Mouse (Mus musculus) left cerebral cortex, postnatal 10 days (tissue): ENCODE measurements around the gene Ppm1h. TPM values are rescaled to one million over a fixed set of nuclear protein-coding genes. Genes with fewer than 3 reads are reported as not detected.
A peak's percentile ranks its signal among the peaks of the same experiment; 100 is the strongest.

ENCODE experiments used
- DNase-seq, 2 experiments: peaks; one replicate each; pipeline ENCODE4 v3.0.0; 2021 to 2022; ENCODE audit warnings: low spot score in 2 of 2, mixed read lengths in 1 of 2; ENCODE audit errors: extremely low spot score in 1 of 2
- intact Hi-C: fragments of 180-260 bp; cut with DNase I; formaldehyde crosslinking; loops from one replicate; pipeline ENCODE4 v1.15.1; 2025
- total RNA-seq, 2 experiments: library from RNA; stranded (reverse); gene quantifications; 2 replicates each; pipeline ENCODE4 v1.2.3; 2021

The Ppm1h gene
- total RNA-seq, 2 experiments from 2014 or later: 77.5 to 82.7 TPM

- intact Hi-C loops: no loop called here
These were observed 149.3 kb downstream of the Ppm1h start for GRCm38 (mm10) chr10:122827719-122828414.

DNA sequence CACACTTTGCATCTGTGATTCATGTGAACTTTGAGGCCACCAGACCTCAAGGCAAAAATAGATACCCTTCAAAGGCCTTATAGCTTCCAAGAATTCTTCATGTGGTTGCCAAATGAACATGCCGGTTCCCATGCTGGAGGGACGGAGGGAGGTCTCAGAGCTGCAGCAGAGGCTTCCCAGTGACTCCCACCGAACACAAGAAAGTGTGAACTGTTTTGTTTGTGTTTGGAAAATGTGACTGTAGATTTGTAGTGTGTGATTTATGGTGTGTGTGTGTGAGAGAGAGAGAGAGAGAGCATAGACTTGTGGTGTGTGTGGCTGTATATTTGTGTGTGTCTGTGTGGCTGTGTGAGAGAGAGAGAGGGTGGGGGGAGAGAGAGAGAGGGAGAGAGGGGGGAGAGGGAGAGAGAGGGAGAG lies 151.2 kb downstream of the Ppm1h start:
- DNase-seq: no peak
- intact Hi-C loops: no loop called here

More at GRCm38 (mm10) chr10:122827719-122828414, 149.3 kb downstream of the Ppm1h start:
- DNase-seq: no peak

DNA sequence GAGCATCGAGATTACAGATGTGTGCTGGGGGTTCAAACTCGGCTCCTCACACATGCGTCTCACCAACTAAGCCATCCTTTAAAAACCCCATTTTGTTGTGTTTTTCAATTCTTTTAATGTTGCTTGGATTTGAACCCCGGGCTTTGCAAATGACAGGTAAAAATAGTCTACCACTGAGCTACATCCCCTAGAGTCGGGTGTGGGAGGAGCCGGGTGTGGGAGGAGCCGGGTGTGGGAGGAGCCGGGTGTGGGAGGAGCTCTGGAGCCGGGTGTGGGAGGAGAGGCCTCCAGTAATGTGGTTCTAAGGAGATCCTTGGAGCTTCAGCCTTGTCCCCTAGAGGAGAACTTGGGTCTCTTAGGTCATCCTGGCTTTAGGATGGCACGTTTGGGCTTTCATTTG lies 152.1 kb downstream of the Ppm1h start:
- intact Hi-C loops: no loop called here
- no peak for DNase-seq

DNA sequence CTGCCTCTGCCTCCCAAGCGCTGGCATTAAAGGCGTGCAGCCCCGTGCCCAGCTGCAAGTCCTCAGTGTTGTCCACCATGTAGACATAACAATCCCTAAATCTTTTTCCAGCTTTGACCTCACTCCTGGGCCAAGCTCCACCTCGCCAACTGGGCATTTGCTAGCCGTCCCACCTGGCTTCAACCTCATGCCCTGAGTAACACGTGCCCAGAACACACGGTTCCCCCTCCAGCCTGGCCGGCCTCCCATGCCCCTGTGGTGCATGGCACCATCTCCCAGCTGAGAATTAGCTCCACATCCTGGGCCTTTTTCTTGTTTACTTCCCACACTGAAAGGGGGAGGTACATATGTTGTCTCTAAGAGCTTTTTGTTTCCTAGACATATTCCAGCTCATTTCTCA lies 163.5 kb downstream of the Ppm1h start:
- no peak for DNase-seq
- intact Hi-C loops: no loop called here

DNA sequence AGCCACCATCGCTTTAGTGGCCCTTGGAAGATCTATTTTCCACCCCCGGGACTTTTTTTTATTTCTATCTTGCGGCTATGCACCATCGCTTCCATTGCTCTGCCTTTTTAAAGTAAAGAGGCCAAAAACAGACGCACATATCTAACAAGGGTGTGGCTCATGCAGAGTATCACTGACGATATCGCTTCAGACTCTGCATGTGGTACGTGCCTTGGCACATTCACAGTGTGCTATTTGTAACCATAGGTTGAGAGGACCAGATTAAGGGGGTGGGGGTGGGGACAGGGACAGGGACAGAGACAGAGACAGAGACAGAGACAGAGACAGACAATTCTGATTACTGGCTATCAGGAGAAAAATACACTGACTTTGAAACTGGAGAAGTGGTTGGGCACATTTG lies 164.4 kb downstream of the Ppm1h start:
- intact Hi-C loops: no loop called here
- DNase-seq: no peak

DNA sequence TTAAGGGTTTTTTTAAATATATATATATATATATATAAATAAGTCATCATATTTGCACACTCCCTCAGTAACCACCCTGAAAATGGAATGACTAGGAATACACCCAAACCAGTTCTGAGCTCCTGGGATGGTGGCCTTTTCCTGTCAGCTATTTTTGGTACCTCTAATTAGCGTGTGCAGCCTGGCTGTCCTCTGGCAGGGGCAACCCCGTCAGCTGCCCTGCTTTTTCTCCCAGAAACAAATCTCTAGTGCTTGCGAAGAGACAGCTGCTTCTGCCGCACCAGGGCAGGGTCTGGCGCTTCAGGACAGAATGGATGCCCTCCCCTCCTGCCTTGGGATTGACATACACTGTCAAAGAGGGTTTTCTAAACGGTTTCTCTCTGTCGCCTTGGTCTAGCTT lies 166.9 kb downstream of the Ppm1h start:
- intact Hi-C loops: no loop called here
- peak; percentile 21 to 27 for DNase-seq

- intact Hi-C loops: no loop called here
- DNase-seq: no peak
These were observed 167.9 kb downstream of the Ppm1h start for GRCm38 (mm10) chr10:122846476-122846875.

DNA sequence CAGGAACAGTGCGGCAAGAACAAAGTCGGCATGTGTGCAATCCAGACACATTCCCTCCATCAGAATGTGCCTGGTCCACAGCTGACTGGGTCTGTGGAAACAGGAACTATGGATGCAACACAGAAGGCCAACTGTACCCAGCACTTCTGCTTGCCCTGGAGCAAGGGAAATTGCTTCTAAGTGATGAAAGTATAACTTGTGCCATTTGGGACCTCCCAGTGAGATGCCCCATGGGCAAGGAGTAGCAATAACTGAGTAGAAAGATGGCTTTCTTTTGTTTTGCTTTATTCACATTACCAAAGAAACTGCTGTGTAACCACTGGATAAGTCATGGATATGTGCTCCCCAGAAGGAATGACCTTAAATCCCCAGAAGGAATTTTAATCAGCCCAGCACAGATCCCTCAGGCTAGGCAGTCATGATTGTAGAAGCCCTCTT lies 169.5 kb downstream of the Ppm1h start:
- intact Hi-C loops: no loop called here

GRCm38 (mm10) chr10:122851267-122852160 lies 173.0 kb downstream of the Ppm1h start:
- intact Hi-C loops: no loop called here
- DNase-seq: no peak

More for the DNA sequence above, 169.5 kb downstream of the Ppm1h start:
- DNase-seq: no peak

DNA sequence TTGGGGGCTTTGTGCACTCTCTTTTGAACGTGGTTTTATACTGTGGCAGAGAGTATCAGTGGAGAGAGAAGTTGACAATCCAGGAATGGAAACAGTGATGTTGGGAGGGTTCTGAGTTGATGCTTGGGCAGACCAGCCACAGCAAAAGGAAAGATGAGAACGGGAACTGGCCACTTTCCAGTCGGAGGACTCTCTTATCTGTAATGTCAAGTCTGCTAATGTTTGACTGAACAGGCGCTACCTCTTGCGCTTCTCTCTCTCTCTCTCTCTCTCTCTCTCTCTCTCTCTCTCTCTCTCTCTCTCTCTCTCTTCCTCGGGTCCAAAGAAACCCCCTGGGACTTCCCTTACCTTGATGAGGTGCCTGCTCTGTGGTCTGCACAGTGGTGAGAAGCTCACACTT lies 176.0 kb downstream of the Ppm1h start:
- no peak for DNase-seq
- intact Hi-C loops: no loop called here

DNA sequence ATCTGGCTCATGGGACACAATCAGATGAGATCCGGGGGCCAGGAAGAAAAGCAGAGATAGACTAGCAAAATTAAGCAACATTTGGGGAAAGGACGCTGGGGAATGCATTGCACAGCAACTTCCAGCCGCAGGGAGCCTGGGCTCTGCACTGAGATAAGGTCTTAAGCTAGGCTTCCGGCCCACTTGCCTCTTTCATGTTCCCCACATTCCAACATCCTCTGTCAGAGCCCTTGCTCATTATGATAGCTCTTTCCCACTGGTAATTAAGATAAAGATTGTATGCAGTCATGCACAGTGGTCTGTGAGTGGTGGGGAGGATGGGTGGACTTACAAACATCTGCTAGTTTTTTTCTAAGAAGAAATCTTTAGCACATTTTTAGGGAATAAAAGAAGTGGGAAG lies 176.6 kb downstream of the Ppm1h start:
- DNase-seq: no peak
- intact Hi-C loops: no loop called here

- DNase-seq: no peak
- intact Hi-C loops: no loop called here
These were observed 177.6 kb downstream of the Ppm1h start for GRCm38 (mm10) chr10:122856040-122856764.

DNA sequence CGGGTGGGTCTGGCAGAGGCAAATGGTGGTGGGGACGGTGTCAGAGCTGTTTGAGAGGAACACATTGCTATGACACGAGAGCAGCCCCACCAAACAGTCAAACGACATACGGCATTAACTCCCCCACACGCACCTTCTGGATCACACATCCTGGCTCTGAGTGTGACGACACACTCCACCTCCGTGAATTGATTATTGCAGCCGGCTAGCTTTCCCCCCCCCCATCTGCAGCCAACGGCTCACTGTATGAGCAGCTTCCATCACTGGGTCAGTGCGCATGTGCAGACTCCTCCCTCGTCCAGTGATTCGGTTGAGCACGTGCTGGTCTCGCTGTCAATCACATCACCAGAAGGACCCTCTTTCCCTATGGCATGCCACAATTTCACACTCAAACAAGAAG lies 178.6 kb downstream of the Ppm1h start:
- intact Hi-C loops: no loop called here
- DNase-seq: no peak

GRCm38 (mm10) chr10:122858904-122859641 lies 180.5 kb downstream of the Ppm1h start:
- DNase-seq: no peak
- intact Hi-C loops: no loop called here

DNA sequence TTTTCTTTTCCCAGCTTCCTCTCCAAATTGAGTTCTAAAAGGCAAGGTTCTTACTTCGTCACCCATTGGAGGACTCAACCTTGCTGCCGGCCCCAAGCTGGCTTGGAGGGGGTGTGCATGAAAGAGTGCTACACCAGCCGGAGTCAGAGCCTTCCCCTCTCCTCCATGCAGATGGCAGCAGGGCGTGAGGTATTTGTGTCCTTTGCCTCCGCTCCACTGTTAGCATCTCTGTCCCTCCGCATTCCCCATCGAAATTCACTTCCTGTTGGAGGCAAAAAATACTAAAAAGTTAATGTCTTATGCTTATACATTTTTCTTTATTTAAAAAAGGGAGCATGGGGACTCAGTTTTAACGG lies 181.1 kb downstream of the Ppm1h start:
- DNase-seq: no peak
- intact Hi-C loops: no loop called here

DNA sequence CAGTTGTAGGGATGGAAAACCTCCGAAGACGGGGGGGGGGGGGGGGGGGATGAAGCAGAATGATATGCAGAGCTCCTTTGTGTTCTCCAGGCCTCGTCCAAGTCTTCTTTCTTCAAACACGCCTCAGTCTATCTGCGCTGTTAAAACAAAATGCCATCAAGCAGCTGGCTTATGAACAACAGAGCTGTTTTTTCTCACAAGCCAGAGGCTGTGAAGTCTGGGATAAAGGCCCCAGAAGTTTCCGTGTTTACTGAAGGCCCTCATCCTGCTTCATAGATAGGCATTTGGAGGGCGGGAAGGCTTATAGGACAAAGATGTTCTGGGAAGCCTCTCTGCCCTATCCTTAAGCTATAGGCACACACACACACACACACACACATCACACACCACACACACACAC lies 181.5 kb downstream of the Ppm1h start:
- intact Hi-C loops: no loop called here
- no peak for DNase-seq

GRCm38 (mm10) chr10:122861696-122862385 lies 183.3 kb downstream of the Ppm1h start:
- DNase-seq: no peak
- intact Hi-C loops: no loop called here

GRCm38 (mm10) chr10:122862386-122863023 lies 183.9 kb downstream of the Ppm1h start:
- DNase-seq: no peak
- intact Hi-C loops: no loop called here
